Mouse (Mus musculus) cerebellum, adult (tissue): ENCODE data around the gene Sgms2.
A peak's percentile ranks its signal among the peaks of the same experiment; 100 is the strongest.

Experiments
- ATAC-seq: cut with Nextera tagmentation; 2 replicates; pipeline ENCODE4 v1.9.2; 2017; ENCODE audit warnings: mild to moderate bottlenecking, moderate library complexity, mixed read lengths; ENCODE audit not compliant: insufficient number of reproducible peaks, low FRiP score, low TSS enrichment

Sgms2 gene

DNA sequence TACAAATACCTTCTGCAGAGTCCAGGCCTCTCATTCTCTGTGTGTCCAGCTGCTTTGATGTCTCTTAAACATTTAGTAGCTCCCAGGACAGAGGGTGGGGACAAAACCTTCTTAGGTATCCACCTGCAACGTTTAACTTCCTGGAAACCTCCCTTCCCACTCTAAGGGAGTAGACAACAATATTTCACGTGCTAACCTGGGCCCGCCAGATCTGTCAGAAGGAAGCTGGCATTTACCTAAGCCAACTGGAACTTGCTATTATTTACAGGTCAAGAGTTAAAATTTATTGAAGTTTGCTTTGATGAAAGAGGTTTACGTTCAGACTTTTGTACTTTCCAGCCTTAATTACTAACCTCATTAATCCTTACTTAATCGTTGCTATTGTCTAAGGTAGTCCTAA is 2.2 kb downstream of the Sgms2 start:
- ATAC-seq, result no peak

DNA sequence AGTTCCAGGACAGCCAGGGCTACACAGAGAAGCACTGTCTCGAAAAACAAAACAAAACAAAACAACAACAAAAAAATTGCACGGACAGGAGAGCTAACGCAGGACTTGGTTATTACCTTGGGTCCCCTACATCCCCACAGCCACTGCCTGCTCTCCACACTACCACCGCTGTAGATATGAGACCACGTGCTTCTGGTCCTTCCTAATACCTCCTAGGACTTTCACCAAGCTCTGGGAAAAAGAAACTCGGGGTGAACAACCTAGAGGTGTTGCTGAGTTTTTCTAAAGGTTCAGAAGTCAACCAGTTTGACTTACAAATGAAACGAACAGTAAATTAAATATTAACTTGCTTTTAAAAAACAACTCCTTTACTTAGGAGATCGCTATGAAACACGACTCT is 2.8 kb downstream of the Sgms2 start:
- ATAC-seq, result no peak

DNA sequence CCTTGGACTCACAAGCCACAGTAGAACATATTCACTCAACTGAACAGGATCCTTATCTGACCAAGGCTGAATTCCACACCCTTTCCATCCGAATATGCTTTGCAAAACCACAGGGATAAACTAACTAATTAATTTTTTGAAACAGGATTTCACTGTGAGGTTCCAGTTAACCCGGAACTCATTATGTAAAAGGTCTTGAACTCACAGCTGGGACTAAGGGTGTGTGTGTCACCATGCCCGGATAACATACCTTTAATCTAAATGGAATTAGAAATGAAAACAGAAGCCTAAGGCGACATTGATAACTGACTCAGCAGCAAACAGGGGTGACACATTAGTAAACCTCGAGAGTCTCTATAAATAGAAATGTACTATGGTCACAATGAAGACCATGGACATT is 5.8 kb downstream of the Sgms2 start:
- ATAC-seq, result no peak

DNA sequence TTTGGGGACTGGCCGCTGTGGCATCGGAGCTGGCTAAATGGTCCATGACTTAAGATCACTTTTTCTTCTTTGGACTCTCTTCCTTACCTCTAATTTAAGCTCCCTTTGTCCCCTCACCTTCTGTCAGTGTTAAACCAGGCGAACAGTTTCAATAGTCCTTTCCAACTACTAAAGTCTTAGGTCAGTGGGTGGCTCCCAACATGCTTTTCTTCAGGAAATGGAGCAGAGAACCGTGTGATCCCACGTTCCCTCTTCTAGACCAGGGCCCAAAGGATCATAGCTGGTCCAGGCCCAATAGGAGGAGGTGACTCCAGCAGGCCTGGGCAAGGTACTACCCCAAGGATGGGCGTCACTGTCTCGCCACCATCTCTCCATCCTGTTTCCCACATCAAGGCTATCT is 7.6 kb downstream of the Sgms2 start:
- ATAC-seq, result no peak

DNA sequence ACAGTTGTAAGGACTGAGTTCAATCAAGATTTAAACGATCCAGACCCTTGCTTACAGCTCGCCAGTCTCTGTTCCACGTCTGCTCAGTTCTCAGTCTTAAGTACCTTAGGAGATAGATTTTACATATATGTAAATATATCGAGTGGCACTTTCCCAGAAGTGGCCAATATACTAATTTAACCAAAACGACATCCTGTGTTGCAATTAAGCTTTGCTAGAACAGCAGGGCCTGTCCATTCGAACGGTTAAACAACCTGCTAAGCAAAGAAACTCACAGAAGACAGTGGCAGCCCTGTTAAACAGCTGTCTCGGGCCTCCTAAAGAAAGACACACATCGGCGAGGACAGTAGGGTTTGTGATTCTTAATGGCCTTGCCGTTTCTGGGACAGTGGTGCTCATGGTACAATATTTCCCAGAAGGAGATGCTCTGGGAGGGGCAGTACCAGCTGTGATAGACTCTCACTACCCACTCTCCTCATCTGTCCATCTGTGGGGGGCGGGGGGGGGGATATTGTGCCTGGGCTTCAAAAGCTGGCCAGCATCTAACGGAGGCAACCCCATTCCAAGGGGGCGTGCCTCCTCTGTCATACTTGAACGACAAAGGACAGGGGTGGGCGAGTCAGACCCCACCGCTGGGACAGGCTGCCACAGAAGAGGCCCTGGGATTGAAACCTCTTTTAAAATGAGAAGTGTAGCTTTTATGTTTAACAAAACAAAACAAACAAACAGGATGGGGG is 9.1 kb downstream of the Sgms2 start:
- no peak for ATAC-seq

DNA sequence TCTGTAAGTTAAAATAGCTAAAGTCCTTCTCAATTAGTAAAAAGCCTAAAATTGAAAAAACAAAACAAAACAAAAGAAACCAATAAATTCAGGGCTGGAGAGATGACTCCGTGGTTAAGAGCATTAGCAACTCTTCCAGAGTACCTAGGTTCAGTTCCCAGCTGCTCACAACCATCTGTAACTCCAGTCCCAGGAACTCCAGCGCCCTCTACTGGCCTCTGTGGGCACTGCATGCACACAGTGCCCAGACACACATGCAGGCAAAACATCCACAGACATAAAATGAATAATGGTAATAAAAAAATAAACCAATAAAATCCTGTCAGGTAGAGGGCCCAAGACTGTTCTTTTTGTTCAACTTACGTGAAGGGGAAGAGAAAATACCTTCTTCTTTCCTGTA is 10.6 kb downstream of the Sgms2 start:
- ATAC-seq, result no peak

DNA sequence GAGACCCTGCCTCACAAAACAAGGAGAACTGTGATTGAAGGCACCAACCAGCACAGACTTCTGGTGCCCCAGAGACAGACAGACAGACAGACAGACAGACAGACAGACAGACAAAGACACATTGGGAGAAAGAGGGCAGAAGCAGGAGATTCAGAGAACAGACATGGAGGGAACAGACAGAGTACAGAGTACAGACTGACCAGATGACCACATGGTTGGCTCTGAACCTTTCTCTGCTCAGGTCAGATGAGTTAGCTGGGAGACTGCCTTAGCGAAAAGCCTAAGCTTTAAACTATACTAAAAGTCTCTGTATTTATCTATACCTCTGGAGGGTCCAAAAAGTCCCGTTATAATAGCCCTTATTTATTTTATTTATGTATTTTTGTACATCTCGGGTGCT is 11.8 kb downstream of the Sgms2 start:
- no peak for ATAC-seq

DNA sequence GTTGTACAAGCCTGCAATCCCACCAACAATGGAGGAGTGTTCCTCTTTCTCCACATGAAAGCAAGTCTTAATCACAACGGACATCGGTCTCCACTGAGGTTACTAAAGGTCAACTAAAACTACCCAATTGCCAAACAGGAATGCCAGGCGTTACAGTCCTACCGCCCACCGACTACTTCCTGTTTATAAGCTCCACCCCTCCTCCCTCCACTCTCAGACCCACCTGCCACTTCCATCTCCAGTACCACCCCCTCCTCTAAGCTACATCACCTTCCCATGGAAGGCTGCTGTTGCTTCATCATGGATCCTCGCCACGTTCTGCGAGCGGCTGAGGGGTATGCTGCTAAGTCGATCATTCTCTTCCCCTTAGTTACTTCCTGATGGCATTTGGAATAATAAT is 15.2 kb downstream of the Sgms2 start:
- ATAC-seq, result no peak

DNA sequence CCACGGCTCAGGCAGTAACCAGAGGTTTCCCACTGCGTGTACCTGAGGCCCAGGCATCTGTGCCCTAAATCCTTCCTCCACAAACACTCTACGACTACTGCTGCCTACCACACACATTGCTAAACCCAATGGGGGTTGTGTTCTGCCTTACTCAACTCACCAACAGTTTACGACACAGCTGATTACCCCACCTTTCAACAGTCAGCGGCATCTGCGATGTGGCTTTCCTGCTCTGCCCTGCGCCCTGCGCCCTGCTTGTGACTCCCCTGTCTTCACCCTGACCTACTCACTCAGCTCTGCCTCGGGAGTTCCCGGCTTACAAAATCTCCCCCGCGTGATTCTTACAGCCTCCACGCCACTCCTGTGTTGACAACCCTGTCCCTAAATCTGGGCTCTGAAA is 16.7 kb downstream of the Sgms2 start:
- ATAC-seq, result no peak

DNA sequence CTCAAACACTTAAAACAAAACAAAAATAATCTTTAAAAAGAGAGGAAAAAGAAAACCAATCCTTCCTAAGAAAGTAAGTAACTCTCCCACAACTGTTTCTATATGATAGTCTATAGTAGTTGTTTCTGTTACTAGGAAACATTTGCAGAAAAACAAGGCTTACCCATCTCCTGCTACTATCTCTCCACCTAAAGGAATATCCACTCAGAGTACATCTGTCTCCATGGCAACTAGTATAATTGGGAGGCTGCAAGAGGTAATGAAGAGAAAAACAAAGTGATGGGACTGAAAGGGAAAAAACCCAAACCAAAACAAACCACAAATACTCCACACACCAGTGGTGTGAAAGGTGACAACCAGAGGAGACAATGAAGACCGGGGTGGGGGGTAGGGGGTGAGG is 17.7 kb downstream of the Sgms2 start:
- no peak for ATAC-seq

DNA sequence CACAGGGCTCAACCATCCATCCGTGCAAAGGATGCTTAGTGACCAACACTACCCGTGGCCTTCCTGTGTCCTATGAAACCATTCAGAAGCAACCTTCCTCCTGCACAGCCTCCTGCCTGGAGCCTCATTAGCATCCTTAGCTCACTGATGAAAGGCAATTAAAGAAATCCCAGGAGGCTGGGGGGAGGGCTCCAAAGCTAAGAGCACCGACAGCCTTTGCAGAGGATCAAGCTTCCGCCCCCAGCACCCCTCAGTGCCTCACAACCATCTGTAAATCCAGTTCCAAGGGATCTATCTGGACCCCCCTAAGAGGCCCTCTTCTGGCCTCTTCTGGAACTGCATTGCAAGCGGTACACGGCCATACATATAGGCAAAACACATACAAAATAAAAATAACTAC is 19.4 kb downstream of the Sgms2 start:
- ATAC-seq, result no peak

DNA sequence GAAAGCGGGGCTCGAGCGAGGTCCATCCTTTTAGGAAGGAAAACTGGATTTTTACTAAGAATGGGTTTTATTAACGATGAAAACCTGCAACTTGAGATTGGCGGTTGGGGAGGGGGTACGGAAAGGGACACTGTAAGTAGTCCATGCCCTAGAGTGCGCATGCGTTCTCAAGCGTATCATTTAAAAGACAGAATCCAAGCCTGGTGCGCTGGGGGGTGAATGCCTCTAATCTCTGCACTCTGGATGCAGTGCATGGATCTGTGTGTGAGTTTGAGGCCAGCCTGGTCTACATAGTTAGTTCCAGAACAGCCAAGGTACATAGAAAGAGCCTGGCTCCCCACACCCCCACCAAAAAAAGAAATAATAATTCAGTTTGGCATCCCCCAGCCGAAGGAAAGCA is 19.8 kb downstream of the Sgms2 start:
- no peak for ATAC-seq

DNA sequence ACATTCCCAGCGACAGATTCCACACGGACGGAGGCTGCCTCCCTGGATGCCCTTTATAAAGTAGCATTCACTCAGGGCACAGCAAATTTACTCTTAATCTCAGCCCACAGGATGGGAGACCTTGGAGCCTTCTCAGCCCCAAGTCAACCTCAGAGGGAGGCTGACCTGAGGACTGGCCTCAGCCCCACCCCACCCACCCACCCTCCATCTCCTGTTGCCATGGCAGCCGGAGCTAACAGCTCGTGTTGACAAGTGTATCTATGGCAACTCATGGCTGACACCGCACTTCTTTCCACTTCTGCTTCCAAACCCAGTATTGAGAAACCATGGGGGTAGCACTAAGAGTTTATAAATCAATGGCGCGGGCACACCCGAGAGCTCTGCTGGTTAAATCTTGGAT is 20.4 kb downstream of the Sgms2 start:
- ATAC-seq, result 0 out of 2 replicates have a peak, but pooled peaks have one; percentile 11

DNA sequence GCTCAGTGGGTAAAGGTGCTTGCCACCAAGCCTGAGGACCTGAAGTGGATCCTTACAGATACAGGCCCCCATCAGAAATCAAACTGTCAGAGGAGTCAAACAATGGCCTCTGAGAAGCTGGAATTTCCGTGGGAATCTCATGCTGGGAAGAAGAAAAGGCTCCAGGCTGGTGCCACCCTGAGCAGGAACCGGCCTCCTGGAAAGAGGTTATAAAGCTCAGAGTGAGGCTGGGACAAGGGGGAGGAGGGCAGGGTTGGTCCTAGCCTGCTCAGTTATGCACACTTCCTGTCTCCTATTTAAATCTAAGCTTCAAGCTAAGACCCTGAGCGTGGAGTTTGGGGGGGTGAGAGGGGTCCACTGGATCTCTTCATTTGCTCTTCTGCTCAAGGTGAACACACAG is 21.6 kb downstream of the Sgms2 start:
- ATAC-seq, result no peak

DNA sequence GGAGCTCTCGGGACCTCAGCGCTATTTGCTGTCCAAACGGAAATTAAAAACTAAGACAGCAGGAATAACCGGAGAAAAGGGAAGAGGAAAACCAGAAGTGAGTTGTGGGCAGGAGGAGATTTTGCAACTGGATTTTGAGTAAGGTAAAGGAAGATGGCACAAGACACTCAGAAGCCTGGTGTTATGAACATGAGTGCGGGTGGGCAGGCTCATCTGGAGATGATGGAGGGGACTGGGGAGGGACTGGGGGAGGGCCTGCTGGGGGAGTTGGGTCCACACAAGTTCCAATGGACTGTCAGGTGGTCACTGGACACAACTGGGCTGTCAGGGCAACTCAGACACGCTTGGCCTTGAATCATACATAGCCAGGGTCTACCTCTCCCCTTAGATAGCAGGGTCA is 24.8 kb downstream of the Sgms2 start:
- no peak for ATAC-seq

DNA sequence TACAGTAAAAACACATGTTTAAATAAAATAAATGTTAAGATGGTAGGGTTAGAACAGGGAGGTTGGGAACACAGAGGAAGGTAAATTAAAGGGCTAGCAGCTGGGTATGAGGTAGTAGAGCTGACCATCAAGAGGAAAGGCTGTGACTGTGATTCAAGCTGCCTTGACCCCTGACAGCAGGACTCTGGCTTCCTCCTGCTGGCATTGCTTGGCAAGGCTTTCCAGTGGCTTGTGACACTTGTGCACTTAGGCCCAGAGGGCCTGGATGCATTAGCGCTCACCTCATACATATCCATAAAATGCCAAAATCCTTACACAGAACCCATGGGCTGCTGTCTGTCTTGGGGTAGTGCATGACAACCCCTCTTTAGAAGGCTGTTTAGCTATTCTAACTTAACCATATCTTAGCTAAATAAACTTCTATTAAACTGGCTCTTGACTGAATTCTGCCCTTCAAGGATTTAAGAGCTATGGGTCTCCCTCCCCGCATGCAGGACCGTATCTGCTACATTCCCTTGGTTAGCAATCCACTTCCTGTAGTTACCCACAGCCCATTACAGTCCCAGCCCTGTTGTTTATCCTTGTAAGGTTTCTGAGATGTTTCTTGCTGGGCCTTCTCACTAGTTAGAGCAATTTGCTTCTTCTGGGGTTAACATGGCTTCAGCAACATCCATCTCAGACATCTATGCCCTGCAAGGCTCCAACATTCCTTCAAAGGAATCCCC is 25.5 kb downstream of the Sgms2 start:
- ATAC-seq, result no peak

DNA sequence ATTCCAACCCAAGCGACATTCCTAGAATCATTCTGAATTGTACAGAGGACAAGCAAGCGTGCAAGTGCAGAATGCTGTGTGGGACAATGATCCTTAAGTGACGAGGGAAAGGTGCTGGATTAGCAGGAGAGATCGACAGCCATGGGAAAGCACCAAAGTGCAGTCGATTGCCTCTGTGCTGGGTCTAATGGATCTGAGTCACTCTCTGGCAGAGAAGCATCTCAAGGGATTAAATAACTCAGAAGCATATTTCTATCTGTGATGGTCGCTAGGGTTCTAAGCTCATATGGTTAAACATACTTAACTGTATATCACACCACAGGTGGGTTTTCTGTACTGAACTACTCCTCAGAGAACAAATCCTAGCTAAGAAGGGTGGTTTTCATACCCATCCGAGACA is 118.2 kb downstream of the Sgms2 start:
- ATAC-seq, result no peak

DNA sequence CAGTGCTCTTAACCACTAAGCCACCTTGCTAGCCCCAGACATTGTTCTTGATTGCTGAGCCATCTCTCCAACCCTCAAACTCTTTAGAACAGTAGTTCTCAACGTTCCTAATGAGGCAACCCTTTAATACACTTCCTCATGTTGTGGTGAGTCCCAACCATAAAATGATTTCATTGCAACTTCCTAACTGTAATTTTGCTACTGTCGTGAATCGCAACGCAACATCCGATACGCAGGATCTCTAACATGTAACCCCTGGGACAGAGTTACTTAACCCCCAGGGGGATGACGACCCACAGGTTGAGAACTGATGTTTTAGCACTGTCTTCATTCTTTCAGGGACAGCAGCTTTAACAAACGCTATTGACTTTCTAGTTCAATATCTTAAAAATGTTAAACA is 122.5 kb downstream of the Sgms2 start:
- ATAC-seq, result no peak

DNA sequence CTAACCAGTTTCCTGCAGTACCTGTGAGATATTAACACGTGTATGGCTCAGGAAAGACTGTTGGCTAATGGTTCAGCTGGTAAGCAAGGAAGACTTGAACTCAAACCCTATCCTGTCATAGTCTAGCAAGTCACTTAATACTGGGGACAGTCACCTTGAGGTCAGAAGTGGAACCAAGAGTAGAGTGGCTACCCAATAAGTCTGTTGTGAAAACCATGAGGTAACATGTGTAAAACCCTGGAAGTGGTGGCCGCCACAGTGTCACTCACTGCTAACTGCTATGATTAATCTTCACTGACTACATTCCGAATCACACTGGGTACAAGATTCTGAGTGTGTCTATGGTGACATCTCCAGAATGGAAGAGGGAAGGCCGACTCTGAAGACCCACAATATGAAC is 123.8 kb downstream of the Sgms2 start:
- ATAC-seq, result no peak

DNA sequence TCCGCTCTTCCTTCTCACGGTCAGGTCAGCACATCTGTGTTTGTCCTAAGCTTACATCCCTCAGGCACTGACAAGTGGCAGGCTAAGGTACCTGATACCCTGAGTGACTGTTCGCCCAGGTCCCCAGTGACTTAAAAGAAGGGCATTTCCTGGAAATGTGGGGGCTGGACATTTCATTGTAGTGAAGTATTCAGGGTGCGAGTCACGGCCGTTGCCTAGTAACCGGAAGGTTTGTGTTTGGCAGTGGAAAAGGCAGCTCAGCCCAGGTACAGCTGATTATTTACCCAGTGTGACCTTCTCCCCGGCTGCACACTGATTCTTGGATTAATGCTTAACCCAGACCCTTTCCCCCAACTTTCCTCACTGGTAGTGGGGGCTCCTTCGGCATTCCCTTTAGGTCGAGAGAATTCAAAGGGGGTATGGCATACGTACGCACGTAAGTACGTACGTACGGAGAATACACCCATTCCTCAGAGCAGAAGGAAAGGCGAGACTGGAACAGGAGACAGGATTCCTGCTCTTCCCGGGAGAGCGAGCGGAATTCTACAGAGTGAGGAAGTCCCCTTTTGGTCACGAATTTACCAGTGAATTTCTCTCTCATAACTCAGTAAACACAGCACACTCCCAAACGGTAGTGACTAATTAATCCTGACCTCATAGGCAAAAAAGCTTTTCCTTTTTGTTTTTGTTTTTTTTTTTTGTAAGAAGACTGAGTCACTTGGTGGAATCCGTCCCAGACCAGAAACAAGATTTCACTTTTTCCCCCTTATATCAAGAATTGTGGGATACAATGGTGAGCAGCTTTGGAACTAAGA is 126.4 kb downstream of the Sgms2 start:
- ATAC-seq, result no peak

DNA sequence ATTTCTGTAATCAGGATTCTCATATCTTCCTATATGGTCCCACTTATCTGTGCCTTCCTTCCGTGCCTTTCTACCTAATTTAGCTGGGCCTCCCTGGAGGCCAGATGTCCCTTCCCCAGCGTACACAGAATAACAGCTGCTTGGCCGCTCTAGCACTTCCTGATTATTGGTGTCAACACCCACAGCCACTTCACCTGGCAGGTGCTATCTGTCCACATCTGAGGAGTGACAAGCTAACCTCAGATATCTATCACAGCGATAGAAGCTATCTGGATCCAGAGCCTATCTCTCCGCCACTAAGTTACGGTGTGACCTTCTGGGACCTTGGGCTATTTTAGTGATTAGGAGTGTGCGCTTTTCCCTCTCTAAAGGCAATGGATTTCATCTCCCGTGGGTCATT is 127.0 kb downstream of the Sgms2 start:
- no peak for ATAC-seq
